Mouse (Mus musculus): ENCODE measurements around the gene Gnptab. TPM values are rescaled to one million over a fixed set of nuclear protein-coding genes. Genes with fewer than 3 reads are reported as not detected.
A peak's percentile ranks its signal among the peaks of the same experiment; 100 is the strongest.

The Gnptab gene
- polyA plus RNA-seq, 1 experiment from 2014 or later = 9.6 TPM

DNA sequence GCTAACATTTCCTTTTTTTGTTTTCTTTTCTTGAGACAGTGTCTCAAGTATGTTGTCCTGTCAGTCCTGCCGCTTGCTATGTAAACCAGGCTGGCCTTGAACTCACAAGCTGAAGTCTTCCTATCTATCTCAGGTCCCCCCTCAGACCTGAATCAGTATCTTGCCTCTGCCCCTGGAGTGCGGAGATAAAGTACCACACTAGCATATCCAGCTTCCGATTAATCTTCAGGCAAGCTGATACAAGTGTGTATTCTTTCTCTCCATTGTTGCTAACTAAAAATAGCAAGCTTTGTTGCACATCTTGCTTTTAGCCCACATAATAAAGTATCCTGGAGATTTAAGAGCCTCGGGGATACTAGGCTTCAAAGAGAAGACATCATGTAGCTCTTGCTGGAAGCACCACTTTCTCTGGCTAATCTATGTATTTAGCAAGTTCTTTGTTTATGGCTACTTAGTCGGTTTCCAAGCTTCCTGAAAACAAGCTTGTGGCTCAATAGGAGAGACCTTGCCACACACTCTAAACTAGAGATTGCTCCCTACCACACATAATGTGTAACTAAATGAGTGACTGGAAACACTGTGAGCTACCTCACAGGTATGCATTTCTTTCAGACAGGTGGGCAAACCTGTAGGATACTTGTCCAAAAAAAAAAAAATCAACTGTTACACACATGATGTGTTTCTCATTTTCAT is 27.4 kb upstream of the Gnptab start:
- WGBS = 36% methylated on average over 5 of the region's 5 CpGs
- Histone ChIP-seq H3K9ac (ENCODE audit: low read length) (no peak overlapping the region), H3K4me2 (ENCODE audit: low read depth, low read length) (no peak overlapping the region), H3K27ac (ENCODE audit: low read length) (no peak overlapping the region), H3K27me3 (ENCODE audit: control insufficient read depth, insufficient read depth, low read length) (no peaks in the 10 kb centered on the region), H3K9me3 (replicated peaks; ENCODE audit: control insufficient read depth, low read length) (no peaks in the 10 kb centered on the region), H3K4me3 (ENCODE audit: low read length) (no peak overlapping the region), H3K36me3 (ENCODE audit: control insufficient read depth, insufficient read depth) (no peaks in the 10 kb centered on the region), H3K4me1 (ENCODE audit: control insufficient read depth, insufficient read depth, low read length) (peaks cover 7% of the 10 kb centered on the region)
- ATAC-seq (replicated peaks; ENCODE audit: extremely low read depth, insufficient read depth, low FRiP score) = no peak

DNA sequence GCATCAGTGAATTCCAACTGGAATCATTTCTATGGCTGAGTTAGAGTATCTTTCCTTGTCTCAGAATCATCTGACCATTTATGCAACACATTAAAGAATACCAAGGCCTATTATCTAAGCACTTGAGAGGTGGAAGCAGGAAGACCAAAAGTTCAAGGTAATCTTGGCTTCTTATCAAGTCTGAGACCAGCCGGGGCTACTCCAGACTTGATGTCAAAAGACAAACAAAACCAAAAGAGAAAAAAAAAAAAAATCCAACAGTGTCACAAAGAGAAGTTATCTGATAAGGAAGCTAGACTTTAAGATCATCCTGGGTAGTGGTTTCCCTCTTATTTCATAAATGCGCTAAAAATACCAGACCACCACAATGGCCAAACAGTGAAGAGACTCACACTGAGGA is 26.4 kb upstream of the Gnptab start:
- Histone ChIP-seq H3K9me3 (replicated peaks; ENCODE audit: control insufficient read depth, low read length) (no peaks in the 10 kb centered on the region), H3K9ac (ENCODE audit: low read length) (no peak overlapping the region), H3K36me3 (ENCODE audit: control insufficient read depth, insufficient read depth) (no peaks in the 10 kb centered on the region), H3K27ac (ENCODE audit: low read length) (no peak overlapping the region), H3K4me3 (ENCODE audit: low read length) (no peak overlapping the region), H3K27me3 (ENCODE audit: control insufficient read depth, insufficient read depth, low read length) (no peaks in the 10 kb centered on the region), H3K4me2 (ENCODE audit: low read depth, low read length) (no peak overlapping the region), H3K4me1 (ENCODE audit: control insufficient read depth, insufficient read depth, low read length) (peaks cover 7% of the 10 kb centered on the region)
- WGBS = 49% methylated on average over 2 of the region's 2 CpGs
- ATAC-seq (replicated peaks; ENCODE audit: extremely low read depth, insufficient read depth, low FRiP score) = no peak

DNA sequence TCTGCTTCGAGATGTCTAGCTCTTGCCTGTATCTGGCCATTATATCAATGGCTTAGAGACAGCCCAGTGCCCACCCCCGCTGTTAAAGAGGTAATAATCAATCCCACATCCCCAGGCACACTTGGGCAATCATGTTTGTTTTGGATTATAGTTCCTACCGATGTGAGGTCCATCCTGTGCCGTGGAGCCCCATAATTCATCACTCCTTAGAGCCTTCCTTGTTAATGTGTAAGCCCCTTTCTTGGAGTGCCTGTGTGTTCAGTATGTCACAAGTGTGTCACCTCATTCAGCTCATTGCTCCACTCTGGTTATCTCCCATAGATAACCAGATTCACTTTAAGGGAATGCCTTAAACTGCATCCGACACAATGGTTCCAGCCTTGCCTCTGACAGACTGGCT is 24.3 kb upstream of the Gnptab start:
- no peak overlapping the region for H3K4me2 ChIP-seq (ENCODE audit: low read depth, low read length)
- H3K9ac ChIP-seq (ENCODE audit: low read length) = no peak overlapping the region
- peaks cover 7% of the 10 kb centered on the region for H3K4me1 ChIP-seq (ENCODE audit: control insufficient read depth, insufficient read depth, low read length)
- H3K27me3 ChIP-seq (ENCODE audit: control insufficient read depth, insufficient read depth, low read length) = no peaks in the 10 kb centered on the region
- 0 out of 2 replicates have a peak, but pooled peaks cover 2% of the 10 kb centered on the region for H3K9me3 ChIP-seq (replicated peaks; ENCODE audit: control insufficient read depth, low read length)
- H3K27ac ChIP-seq (ENCODE audit: low read length) = no peak overlapping the region
- no peak overlapping the region for H3K4me3 ChIP-seq (ENCODE audit: low read length)
- WGBS = 72% methylated on average over 5 of the region's 5 CpGs
- no peak for ATAC-seq (replicated peaks; ENCODE audit: extremely low read depth, insufficient read depth, low FRiP score)
- H3K36me3 ChIP-seq (ENCODE audit: control insufficient read depth, insufficient read depth) = no peaks in the 10 kb centered on the region

DNA sequence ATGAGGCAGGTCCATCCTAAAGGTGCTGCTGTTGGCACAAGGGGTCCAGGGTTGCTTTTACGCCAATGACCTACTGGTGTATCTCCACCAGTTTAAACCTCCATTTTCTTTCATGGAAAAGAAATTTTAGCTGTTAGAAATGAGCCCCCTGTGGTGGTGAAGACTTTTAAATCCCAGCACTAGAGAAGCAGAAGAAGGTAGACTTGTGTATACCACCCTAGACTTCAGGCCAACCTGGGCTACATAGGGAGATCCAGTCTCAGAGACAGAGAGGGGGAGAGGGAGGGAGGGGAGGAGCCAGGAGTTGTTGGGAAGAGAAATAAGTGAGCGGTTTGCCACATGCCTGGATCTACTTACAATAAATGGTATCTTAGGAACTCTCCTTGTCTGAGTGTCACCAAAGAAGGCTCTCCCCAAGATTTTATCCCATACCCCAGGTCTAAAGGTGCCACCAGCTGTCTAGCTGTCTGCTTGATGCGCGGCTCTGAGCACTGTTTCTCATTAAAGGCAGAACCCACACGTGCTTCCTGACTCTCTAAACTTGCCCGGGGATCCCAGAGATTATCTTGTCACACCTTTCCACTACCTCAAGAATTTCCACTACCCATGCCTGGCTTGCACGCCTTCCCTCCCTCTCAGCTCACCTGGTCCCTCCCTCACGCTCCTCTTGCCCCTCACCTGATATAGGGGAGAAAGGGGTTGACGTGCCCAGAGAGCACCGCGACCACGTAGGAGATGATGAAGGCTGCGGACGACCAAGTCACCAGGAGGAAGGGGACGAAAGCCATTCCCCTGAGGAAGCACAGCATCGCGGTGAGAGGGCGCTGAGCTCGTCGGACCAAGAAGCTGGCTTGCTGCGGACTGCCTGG is 22.6 kb upstream of the Gnptab start:
- Histone ChIP-seq H3K9me3 (replicated peaks; ENCODE audit: control insufficient read depth, low read length) (0 out of 2 replicates have a peak, but pooled peaks cover 2% of the 10 kb centered on the region), H3K27me3 (ENCODE audit: control insufficient read depth, insufficient read depth, low read length) (no peaks in the 10 kb centered on the region), H3K36me3 (ENCODE audit: control insufficient read depth, insufficient read depth) (no peaks in the 10 kb centered on the region), H3K4me1 (ENCODE audit: control insufficient read depth, insufficient read depth, low read length) (peaks cover 6% of the 10 kb centered on the region), H3K4me2 (ENCODE audit: low read depth, low read length) (peak overlapping the region; percentile 82), H3K27ac (ENCODE audit: low read length) (no peak overlapping the region), H3K4me3 (ENCODE audit: low read length) (peak overlapping the region; percentile 78), H3K9ac (ENCODE audit: low read length) (peak overlapping the region; percentile 73)
- 9% methylated on average over 21 of the region's 21 CpGs for WGBS
- 0 out of 2 replicates have a peak, but pooled peaks have one; percentile 13 for ATAC-seq (replicated peaks; ENCODE audit: extremely low read depth, insufficient read depth, low FRiP score)

DNA sequence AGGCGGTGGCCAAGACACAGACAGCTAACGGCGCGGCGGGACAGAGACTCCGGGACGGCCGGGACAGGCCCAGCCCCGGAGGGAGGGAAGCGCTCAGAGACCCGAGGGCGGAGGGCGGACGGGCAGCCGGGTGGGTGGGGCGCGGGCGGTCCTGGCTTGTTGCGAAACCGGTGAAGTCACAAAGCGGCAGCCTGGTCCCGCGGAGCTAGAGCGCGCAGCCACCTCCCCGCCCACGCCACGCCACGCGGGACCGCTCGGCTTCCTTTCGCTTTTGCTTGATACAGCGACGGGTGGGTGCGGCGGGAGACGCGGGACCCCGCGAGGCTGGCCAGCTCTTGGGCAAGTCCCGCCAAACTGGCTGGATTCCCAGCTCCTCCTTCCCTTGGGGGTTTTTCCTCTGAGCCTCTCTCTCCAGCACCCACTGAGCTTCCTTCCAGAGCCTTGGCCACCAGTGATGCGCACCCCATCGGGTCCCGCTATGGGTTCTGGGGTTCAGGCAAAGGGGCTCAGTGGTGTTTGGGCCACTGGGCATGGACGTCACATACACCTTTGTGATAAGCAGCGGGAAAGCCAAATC is 21.9 kb upstream of the Gnptab start:
- Histone ChIP-seq H3K27me3 (ENCODE audit: control insufficient read depth, insufficient read depth, low read length) (no peaks in the 10 kb centered on the region), H3K9ac (ENCODE audit: low read length) (peak overlapping the region; percentile 73), H3K27ac (ENCODE audit: low read length) (no peak overlapping the region), H3K36me3 (ENCODE audit: control insufficient read depth, insufficient read depth) (no peaks in the 10 kb centered on the region), H3K4me2 (ENCODE audit: low read depth, low read length) (peak overlapping the region; percentile 82), H3K4me3 (ENCODE audit: low read length) (peak overlapping the region; percentile 78), H3K9me3 (replicated peaks; ENCODE audit: control insufficient read depth, low read length) (0 out of 2 replicates have a peak, but pooled peaks cover 2% of the 10 kb centered on the region), H3K4me1 (ENCODE audit: control insufficient read depth, insufficient read depth, low read length) (peaks cover 4% of the 10 kb centered on the region)
- 3% methylated on average over 34 of the region's 47 CpGs for WGBS
- ATAC-seq (replicated peaks; ENCODE audit: extremely low read depth, insufficient read depth, low FRiP score) = peak; percentile 73

DNA sequence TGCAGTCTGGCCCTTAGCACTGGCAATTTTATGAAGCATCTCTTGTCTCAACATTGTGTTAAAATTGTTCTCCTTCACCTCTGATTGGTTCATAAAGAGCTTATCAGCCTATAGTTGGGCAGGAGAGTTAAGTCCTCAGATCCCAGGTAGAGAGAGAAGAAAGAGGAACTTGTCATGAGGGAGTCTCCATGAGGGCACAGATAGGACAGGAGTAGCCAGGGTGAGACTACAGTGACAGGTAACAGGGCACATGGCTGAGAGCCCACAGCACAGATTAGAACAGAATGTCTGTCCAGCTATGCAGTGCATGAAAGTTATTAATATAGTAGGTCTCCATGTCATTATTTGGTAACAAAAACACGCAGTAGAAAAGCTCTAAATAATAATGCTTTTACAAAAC is 16.7 kb upstream of the Gnptab start:
- Histone ChIP-seq H3K4me3 (ENCODE audit: low read length) (no peak overlapping the region), H3K36me3 (ENCODE audit: control insufficient read depth, insufficient read depth) (no peaks in the 10 kb centered on the region), H3K9ac (ENCODE audit: low read length) (no peak overlapping the region), H3K9me3 (replicated peaks; ENCODE audit: control insufficient read depth, low read length) (0 out of 2 replicates have a peak, but pooled peaks cover 2% of the 10 kb centered on the region), H3K27me3 (ENCODE audit: control insufficient read depth, insufficient read depth, low read length) (no peaks in the 10 kb centered on the region), H3K4me2 (ENCODE audit: low read depth, low read length) (no peak overlapping the region), H3K27ac (ENCODE audit: low read length) (no peak overlapping the region), H3K4me1 (ENCODE audit: control insufficient read depth, insufficient read depth, low read length) (no peaks in the 10 kb centered on the region)
- no peak for ATAC-seq (replicated peaks; ENCODE audit: extremely low read depth, insufficient read depth, low FRiP score)
- 50% methylated on average over 1 of the region's 1 CpGs for whole genome bisulfite sequencing

DNA sequence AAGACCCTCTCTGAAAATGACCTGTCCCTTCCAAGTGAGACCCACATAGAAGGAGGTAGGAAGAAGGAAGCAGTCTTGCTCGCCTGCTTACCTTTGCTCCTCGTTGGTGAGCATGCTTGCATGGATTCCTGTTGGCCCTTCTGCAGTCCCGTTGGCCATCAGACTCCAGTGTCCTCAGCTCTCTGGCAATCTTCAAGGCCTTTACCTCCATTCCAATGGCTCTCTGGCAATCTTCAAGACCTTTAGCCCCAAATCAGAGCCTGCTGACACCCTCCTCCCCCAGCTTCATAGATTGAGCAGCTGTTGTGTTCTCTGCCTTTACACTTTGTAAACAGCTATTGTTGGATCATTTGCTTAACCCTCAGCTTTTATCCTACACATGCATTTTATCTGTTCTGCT is 14.7 kb upstream of the Gnptab start:
- H3K4me2 ChIP-seq (ENCODE audit: low read depth, low read length) = no peak overlapping the region
- no peak overlapping the region for H3K27ac ChIP-seq (ENCODE audit: low read length)
- H3K36me3 ChIP-seq (ENCODE audit: control insufficient read depth, insufficient read depth) = no peaks in the 10 kb centered on the region
- no peak overlapping the region for H3K4me3 ChIP-seq (ENCODE audit: low read length)
- H3K4me1 ChIP-seq (ENCODE audit: control insufficient read depth, insufficient read depth, low read length) = no peaks in the 10 kb centered on the region
- no peak for ATAC-seq (replicated peaks; ENCODE audit: extremely low read depth, insufficient read depth, low FRiP score)
- H3K27me3 ChIP-seq (ENCODE audit: control insufficient read depth, insufficient read depth, low read length) = no peaks in the 10 kb centered on the region
- 82% methylated on average over 3 of the region's 3 CpGs for WGBS
- H3K9me3 ChIP-seq (replicated peaks; ENCODE audit: control insufficient read depth, low read length) = no peaks in the 10 kb centered on the region
- H3K9ac ChIP-seq (ENCODE audit: low read length) = no peak overlapping the region

DNA sequence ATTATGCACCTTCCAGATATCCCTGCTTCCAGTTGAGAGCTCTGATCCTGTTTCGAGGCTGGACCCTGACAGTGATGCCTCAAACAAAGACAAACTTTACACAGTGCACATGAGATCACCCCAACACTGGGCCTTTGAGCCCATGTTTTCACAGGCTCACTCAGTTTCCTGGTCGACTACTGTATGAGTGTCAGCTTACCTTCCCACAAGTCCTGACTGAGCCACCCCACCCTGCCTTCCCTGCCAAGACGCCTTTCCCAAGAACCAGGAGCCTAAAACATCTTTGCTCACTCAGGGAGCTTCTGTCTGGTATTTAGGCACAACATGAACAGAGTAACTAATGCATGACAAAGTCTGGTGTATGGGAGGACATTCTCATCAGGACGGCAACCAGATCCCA is 9.7 kb upstream of the Gnptab start:
- Histone ChIP-seq H3K4me1 (ENCODE audit: control insufficient read depth, insufficient read depth, low read length) (no peaks in the 10 kb centered on the region), H3K4me2 (ENCODE audit: low read depth, low read length) (no peak overlapping the region), H3K27me3 (ENCODE audit: control insufficient read depth, insufficient read depth, low read length) (no peaks in the 10 kb centered on the region), H3K9ac (ENCODE audit: low read length) (no peak overlapping the region), H3K36me3 (ENCODE audit: control insufficient read depth, insufficient read depth) (no peaks in the 10 kb centered on the region), H3K4me3 (ENCODE audit: low read length) (no peak overlapping the region), H3K9me3 (replicated peaks; ENCODE audit: control insufficient read depth, low read length) (no peaks in the 10 kb centered on the region), H3K27ac (ENCODE audit: low read length) (no peak overlapping the region)
- WGBS = 51% methylated on average over 4 of the region's 4 CpGs
- ATAC-seq (replicated peaks; ENCODE audit: extremely low read depth, insufficient read depth, low FRiP score) = no peak

DNA sequence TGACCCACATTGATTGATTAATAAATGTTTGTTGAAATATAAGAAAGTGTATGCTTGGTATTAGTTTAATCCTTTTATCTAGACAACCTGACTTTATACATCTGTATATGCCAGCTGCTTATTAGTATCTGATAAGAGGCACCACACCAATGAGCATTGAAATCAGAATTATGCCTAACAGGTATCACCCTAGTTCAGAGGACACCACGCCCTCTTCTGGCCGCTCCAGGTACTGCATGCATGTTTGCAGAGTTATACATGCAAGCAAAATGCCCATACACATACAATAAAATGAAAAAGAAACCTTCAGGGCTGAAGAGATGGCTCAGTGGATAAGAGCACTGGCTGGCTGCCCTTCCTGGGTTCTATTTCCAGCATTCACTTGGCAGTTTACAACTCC is 7.1 kb upstream of the Gnptab start:
- ATAC-seq (replicated peaks; ENCODE audit: extremely low read depth, insufficient read depth, low FRiP score) = no peak
- 6% methylated on average over 2 of the region's 2 CpGs for WGBS
- H3K36me3 ChIP-seq (ENCODE audit: control insufficient read depth, insufficient read depth) = no peaks in the 10 kb centered on the region
- no peak overlapping the region for H3K9ac ChIP-seq (ENCODE audit: low read length)
- no peak overlapping the region for H3K4me3 ChIP-seq (ENCODE audit: low read length)
- no peak overlapping the region for H3K27ac ChIP-seq (ENCODE audit: low read length)
- no peaks in the 10 kb centered on the region for H3K27me3 ChIP-seq (ENCODE audit: control insufficient read depth, insufficient read depth, low read length)
- no peak overlapping the region for H3K4me2 ChIP-seq (ENCODE audit: low read depth, low read length)
- H3K9me3 ChIP-seq (replicated peaks; ENCODE audit: control insufficient read depth, low read length) = no peaks in the 10 kb centered on the region
- 0 out of 2 replicates have a peak, but pooled peaks cover 3% of the 10 kb centered on the region for H3K4me1 ChIP-seq (ENCODE audit: control insufficient read depth, insufficient read depth, low read length)

Data from heart, embryonic 16.5 days (tissue).